Mouse (Mus musculus) left cerebral cortex, postnatal 10 days (tissue): ENCODE results near the gene Il4ra. TPM values are rescaled to one million over a fixed set of nuclear protein-coding genes. Genes with fewer than 3 reads are reported as not detected.

ENCODE experiments used
- DNase-seq, 2 experiments: peaks; one replicate each; pipeline ENCODE4 v3.0.0; 2021 to 2022; ENCODE audit warnings: low spot score in 2 of 2, mixed read lengths in 1 of 2; ENCODE audit errors: extremely low spot score in 1 of 2
- intact Hi-C: fragments of 180-260 bp; cut with DNase I; formaldehyde crosslinking; loops from one replicate; pipeline ENCODE4 v1.15.1; 2025
- total RNA-seq, 2 experiments: library from RNA; stranded (reverse); gene quantifications; 2 replicates each; pipeline ENCODE4 v1.2.3; 2021

The Il4ra gene
- total RNA-seq, 2 experiments from 2014 or later: 5.9 TPM

- intact Hi-C loops: loop anchor here (5.0 kb wide), 1 partner anchor 97 kb away; no protein-coding TSS in a partner anchor
- DNase-seq: no peak
These were observed 32.1 kb downstream of the Il4ra start for GRCm38 (mm10) chr7:125584005-125584369.

GRCm38 (mm10) chr7:125586355-125586754 lies 34.4 kb downstream of the Il4ra start:
- intact Hi-C loops: no loop called here
- no peak for DNase-seq

- DNase-seq: no peak
- intact Hi-C loops: no loop called here
These were observed 36.8 kb downstream of the Il4ra start for GRCm38 (mm10) chr7:125588721-125589120.

GRCm38 (mm10) chr7:125589896-125590295 lies 38.0 kb downstream of the Il4ra start:
- no peak for DNase-seq
- intact Hi-C loops: no loop called here

GRCm38 (mm10) chr7:125593831-125594230 lies 41.9 kb downstream of the Il4ra start:
- intact Hi-C loops: no loop called here
- no peak for DNase-seq

GRCm38 (mm10) chr7:125596406-125596805 lies 44.5 kb downstream of the Il4ra start:
- intact Hi-C loops: no loop called here

GRCm38 (mm10) chr7:125597083-125597482 lies 45.2 kb downstream of the Il4ra start:
- intact Hi-C loops: no loop called here
- DNase-seq: no peak

More at GRCm38 (mm10) chr7:125596406-125596805, 44.5 kb downstream of the Il4ra start:
- DNase-seq: no peak

- DNase-seq: no peak
- intact Hi-C loops: no loop called here
These were observed 45.8 kb downstream of the Il4ra start for GRCm38 (mm10) chr7:125597516-125598347.

- intact Hi-C loops: no loop called here
- DNase-seq: no peak
These were observed 47.6 kb downstream of the Il4ra start for GRCm38 (mm10) chr7:125599373-125599973.

- intact Hi-C loops: no loop called here
- no peak for DNase-seq
These were observed 48.2 kb downstream of the Il4ra start for GRCm38 (mm10) chr7:125600136-125600535.

GRCm38 (mm10) chr7:125600612-125601279 lies 48.8 kb downstream of the Il4ra start:
- no peak for DNase-seq
- intact Hi-C loops: no loop called here

- DNase-seq: no peak
- intact Hi-C loops: no loop called here
These were observed 49.4 kb downstream of the Il4ra start for GRCm38 (mm10) chr7:125601280-125601670.

GRCm38 (mm10) chr7:125601821-125602448 lies 50.0 kb downstream of the Il4ra start:
- intact Hi-C loops: no loop called here
- no peak for DNase-seq

- intact Hi-C loops: no loop called here
- DNase-seq: peak; percentile 24 to 58
These were observed 51.3 kb downstream of the Il4ra start, which contains the start of gene Il21r for GRCm38 (mm10) chr7:125603185-125603631. Gene Il21r, plus strand, starts transcription at chr7:125603429.

GRCm38 (mm10) chr7:125604362-125605319 lies 52.7 kb downstream of the Il4ra start:
- no peak for DNase-seq
- intact Hi-C loops: no loop called here

GRCm38 (mm10) chr7:125605725-125606139 lies 53.8 kb downstream of the Il4ra start:
- intact Hi-C loops: no loop called here
- DNase-seq: no peak

GRCm38 (mm10) chr7:125606265-125607164 lies 54.6 kb downstream of the Il4ra start:
- no peak for DNase-seq
- intact Hi-C loops: no loop called here
